Mouse (Mus musculus) left cerebral cortex, adult 8-10 months (tissue): ENCODE measurements around the gene Gng3. TPM values are rescaled to one million over a fixed set of nuclear protein-coding genes. Genes with fewer than 3 reads are reported as not detected.
"Not testable (repeated sequence)": the region's sequence is repeated elsewhere in the genome, so short reads cannot be mapped to it uniquely, and the experiment has no call there.

Experiments
- DNase-seq, 2 experiments: peaks; one replicate each; pipeline ENCODE4 v3.0.0; 2022; ENCODE audit warnings: low spot score in 2 of 2
- total RNA-seq, 4 experiments: library from RNA; stranded (reverse); gene quantifications; 2 replicates each; pipeline ENCODE4 v1.2.4; 2022

Gene Gng3
- 100 to 1,000 TPM; 153 to 200 (median 171) TPM for total RNA-seq

GRCm38 (mm10) chr19:8839103-8839907 lies at the start of gene Gng3:
Gene Gng3 (minus strand): TSS chr19:8839194.
- DNase-seq: peak; percentile 81 to 90

GRCm38 (mm10) chr19:8887585-8888463 lies 48.8 kb upstream of the Gng3 start:
- DNase-seq: no peak

GRCm38 (mm10) chr19:8886916-8887584 lies 48.1 kb upstream of the Gng3 start:
- no peak for DNase-seq

- no peak for DNase-seq
Observed at GRCm38 (mm10) chr19:8883616-8884015, 44.6 kb upstream of the Gng3 start, which contains the start of the genes Lbhd1 and Gm49403. Gene Lbhd1 (plus strand): TSS chr19:8883732. Gene Gm49403 (plus strand): TSS chr19:8883930.

- DNase-seq: no peak
Observed at GRCm38 (mm10) chr19:8881034-8881392, 42.0 kb upstream of the Gng3 start.

- DNase-seq: peak; percentile 82 to 89
Observed at GRCm38 (mm10) chr19:8880311-8881033, 41.5 kb upstream of the Gng3 start, which contains the start of gene Uqcc3. Gene Uqcc3 (minus strand): TSS chr19:8880923.

- no peak for DNase-seq
Observed at GRCm38 (mm10) chr19:8875031-8875430, 36.0 kb upstream of the Gng3 start.

GRCm38 (mm10) chr19:8872266-8872840 lies 33.4 kb upstream of the Gng3 start:
- no peak for DNase-seq

- peak; percentile 97 to 98 for DNase-seq
Observed at GRCm38 (mm10) chr19:8871267-8872186, 32.5 kb upstream of the Gng3 start, which contains the start of gene Ubxn1. Gene Ubxn1 (plus strand): TSS chr19:8871496.

GRCm38 (mm10) chr19:8870838-8871237 lies 31.8 kb upstream of the Gng3 start:
- no peak for DNase-seq

GRCm38 (mm10) chr19:8870381-8870780 lies 31.4 kb upstream of the Gng3 start:
- not testable (repeated sequence) for DNase-seq

GRCm38 (mm10) chr19:8864265-8864664 lies 25.3 kb upstream of the Gng3 start:
- DNase-seq: no peak

- no peak for DNase-seq
Observed at GRCm38 (mm10) chr19:8859018-8859417, 20.0 kb upstream of the Gng3 start.

GRCm38 (mm10) chr19:8857689-8858088 lies 18.7 kb upstream of the Gng3 start:
- no peak for DNase-seq

- no peak for DNase-seq
Observed at GRCm38 (mm10) chr19:8853117-8853516, 14.1 kb upstream of the Gng3 start.

- no peak for DNase-seq
Observed at GRCm38 (mm10) chr19:8852236-8852928, 13.4 kb upstream of the Gng3 start.

GRCm38 (mm10) chr19:8851639-8852038 lies 12.6 kb upstream of the Gng3 start:
- DNase-seq: no peak

GRCm38 (mm10) chr19:8850402-8850901 lies 11.5 kb upstream of the Gng3 start, which contains the start of gene Lrrn4cl:
Gene Lrrn4cl (plus strand): TSS chr19:8850768.
- no peak for DNase-seq
